Mouse (Mus musculus) C2C12 (cell line): ENCODE data around the gene Ecm1. TPM values are rescaled to one million over a fixed set of nuclear protein-coding genes. Genes with fewer than 3 reads are reported as not detected.
A peak's percentile ranks its signal among the peaks of the same experiment; 100 is the strongest.

Source experiments
- H3K27me3 ChIP-seq: one replicate; pipeline ENCODE4 v1.6.1; 2011; ENCODE audit not compliant: control insufficient read depth, insufficient read depth, insufficient read length
- H3K36me3 ChIP-seq: one replicate; pipeline ENCODE4 v1.6.1; 2011; ENCODE audit not compliant: control insufficient read depth, insufficient read depth
- H3K4me3 ChIP-seq: one replicate; pipeline ENCODE4 v1.5.1; 2011; ENCODE audit warnings: mild to moderate bottlenecking, control low read depth; ENCODE audit not compliant: poor library complexity, insufficient read depth, severe bottlenecking
- H3K79me2 ChIP-seq: one replicate; pipeline ENCODE4 v1.6.1; 2011; ENCODE audit not compliant: control insufficient read depth, insufficient read depth
- H3K79me3 ChIP-seq: one replicate; pipeline ENCODE4 v1.6.1; 2011; ENCODE audit warnings: low read depth, control low read depth
- H3ac ChIP-seq: one replicate; pipeline ENCODE3; 2011; ENCODE audit warnings: low read depth; ENCODE audit not compliant: control insufficient read depth, insufficient read length
- CEBPB ChIP-seq: IDR thresholded peaks from one replicate; pipeline ENCODE4 v1.6.1; 2011; ENCODE audit warnings: low read depth, mild to moderate bottlenecking, control low read depth, moderate library complexity
- CTCF ChIP-seq: IDR thresholded peaks from one replicate; pipeline ENCODE4 v1.5.1; 2011; ENCODE audit not compliant: control insufficient read depth, insufficient read depth, insufficient read length
- FOSL1 ChIP-seq: IDR thresholded peaks from one replicate; pipeline ENCODE4 v1.8.0; 2011; ENCODE audit warnings: mild to moderate bottlenecking, low read length; ENCODE audit not compliant: poor library complexity, insufficient read depth, severe bottlenecking
- MAX ChIP-seq: IDR thresholded peaks from one replicate; pipeline ENCODE4 v1.6.1; 2011; ENCODE audit warnings: mild to moderate bottlenecking, control low read depth
- MYOD1 ChIP-seq: IDR thresholded peaks from one replicate; pipeline ENCODE4 v1.6.1; 2011; ENCODE audit warnings: low read depth; ENCODE audit not compliant: control insufficient read depth, insufficient read length
- MYOG ChIP-seq: IDR thresholded peaks from one replicate; pipeline ENCODE4 v1.6.1; 2011; ENCODE audit not compliant: control insufficient read depth, insufficient read length; ENCODE audit errors: extremely low read depth
- USF1 ChIP-seq: IDR thresholded peaks from one replicate; pipeline ENCODE4 v1.6.1; 2011; ENCODE audit warnings: low read depth, mild to moderate bottlenecking, control low read depth, moderate library complexity
- polyA plus RNA-seq: library from polyadenylated mRNA; unstranded; fragments of >200 nt; fragmentation: generic; extraction: Trizol; gene quantifications from one replicate; pipeline ENCODE4 v1.2.1, GENCODE M21; 2012; ENCODE audit warnings: missing spikeins

The Ecm1 gene
- polyA plus RNA-seq, 1 experiment, result 189 TPM

DNA sequence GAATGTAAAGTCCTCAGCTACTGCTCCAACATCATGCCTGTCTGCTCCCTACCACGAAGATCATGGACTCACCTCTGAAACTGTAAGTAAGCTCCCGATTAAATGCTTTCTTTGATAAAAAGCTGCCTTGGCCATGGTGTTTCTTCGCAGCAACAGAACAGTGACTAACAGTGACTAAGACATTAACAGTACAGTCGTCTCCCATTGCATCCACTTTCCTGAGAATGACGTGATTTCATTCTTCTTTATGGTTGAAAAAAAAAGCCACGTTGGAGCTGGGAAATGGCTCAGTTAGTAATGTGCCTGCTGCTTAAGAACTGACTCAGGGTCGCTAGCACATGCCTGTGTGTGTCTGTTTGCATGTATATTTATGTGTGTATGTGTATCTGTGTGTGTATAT lies 13.5 kb downstream of the Ecm1 start:
- no peaks in the 10 kb centered on the region for H3K36me3 ChIP-seq
- no peaks in the 10 kb centered on the region for H3K79me2 ChIP-seq
- no peaks in the 10 kb centered on the region for H3K79me3 ChIP-seq
- H3ac ChIP-seq, result no peak overlapping the region
- H3K4me3 ChIP-seq, result no peak overlapping the region
- no peaks in the 10 kb centered on the region for H3K27me3 ChIP-seq
- TF ChIP-seq USF1 (no peak), FOSL1 (peak; percentile 74), MYOD1 (no peak), CTCF (no peak), MAX (peak; percentile 25), MYOG (no peak), CEBPB (peak; percentile 29)

DNA sequence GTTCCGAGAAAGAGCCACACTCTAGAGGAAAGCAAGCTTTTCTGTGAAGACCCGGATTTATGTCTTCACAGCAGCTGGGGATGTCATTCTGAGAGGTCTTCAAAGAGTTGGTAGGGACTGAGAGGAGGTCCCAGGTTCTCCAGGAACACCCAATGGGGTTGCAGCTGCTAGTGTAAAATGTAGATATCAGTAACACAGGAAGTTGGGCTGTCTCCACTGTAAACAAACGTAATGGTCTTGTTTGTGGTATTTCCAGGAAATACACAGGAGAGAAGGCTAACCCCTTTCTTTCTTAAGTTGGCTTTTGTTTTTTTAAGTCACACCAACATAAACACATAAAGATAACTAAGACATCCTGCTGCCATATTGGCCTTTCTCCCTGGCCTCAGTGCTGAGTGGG lies 17.0 kb downstream of the Ecm1 start:
- Histone ChIP-seq H3K4me3 (no peak overlapping the region), H3K79me2 (no peaks in the 10 kb centered on the region), H3K27me3 (no peaks in the 10 kb centered on the region), H3K36me3 (no peaks in the 10 kb centered on the region), H3K79me3 (no peaks in the 10 kb centered on the region), H3ac (no peak overlapping the region)
- TF ChIP-seq CEBPB (no peak), CTCF (no peak), MYOG (no peak), FOSL1 (no peak), USF1 (no peak)

DNA sequence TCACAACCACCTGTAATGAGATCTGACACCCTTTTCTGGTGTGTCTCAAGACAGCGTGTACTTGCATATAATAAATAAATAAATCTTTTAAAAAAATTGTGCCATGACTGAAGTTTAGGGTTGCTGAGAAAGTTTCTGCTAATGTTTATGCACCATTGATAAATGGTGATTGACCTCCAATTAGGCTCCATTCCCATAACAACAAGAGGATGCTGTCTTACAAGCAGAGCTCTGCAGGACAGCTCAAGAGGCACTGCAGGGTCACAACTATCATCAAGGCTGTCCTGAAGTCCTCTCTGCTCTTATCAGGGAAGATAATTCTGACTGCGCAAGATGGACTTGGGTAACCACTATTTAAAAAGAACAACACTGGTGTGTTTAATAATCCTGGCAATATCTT lies 21.2 kb downstream of the Ecm1 start:
- Histone ChIP-seq H3K79me2 (no peaks in the 10 kb centered on the region), H3K27me3 (no peaks in the 10 kb centered on the region), H3K4me3 (no peak overlapping the region), H3K36me3 (no peaks in the 10 kb centered on the region), H3K79me3 (no peaks in the 10 kb centered on the region), H3ac (no peak overlapping the region)
- TF ChIP-seq CTCF (no peak), MYOG (no peak), MAX (no peak), MYOD1 (no peak), USF1 (no peak), FOSL1 (no peak), CEBPB (no peak)

DNA sequence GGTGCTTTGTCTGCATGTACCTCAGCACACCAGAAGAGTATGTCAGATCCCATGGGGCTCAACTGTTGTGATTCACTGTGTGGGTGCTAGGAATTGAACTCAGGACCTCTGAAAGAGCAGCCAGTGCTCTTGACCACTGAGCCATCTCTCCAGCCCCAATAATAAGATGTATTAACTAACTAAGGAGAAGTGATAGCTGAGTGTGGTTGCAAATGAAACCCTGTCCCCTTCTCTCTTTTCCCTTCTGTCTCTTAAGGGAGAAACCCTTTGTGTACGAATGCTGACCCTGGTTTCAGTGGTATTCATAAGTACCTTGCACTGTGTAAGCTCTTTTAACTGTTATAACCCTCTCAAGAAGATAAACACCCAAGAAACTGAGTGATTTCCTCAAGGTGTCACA lies 23.3 kb downstream of the Ecm1 start:
- TF ChIP-seq MYOD1 (no peak), CTCF (no peak), USF1 (no peak), MYOG (no peak), FOSL1 (no peak), CEBPB (no peak), MAX (no peak)
- Histone ChIP-seq H3K4me3 (no peak overlapping the region), H3K79me2 (no peaks in the 10 kb centered on the region), H3ac (no peak overlapping the region), H3K36me3 (no peaks in the 10 kb centered on the region), H3K27me3 (no peaks in the 10 kb centered on the region), H3K79me3 (no peaks in the 10 kb centered on the region)

DNA sequence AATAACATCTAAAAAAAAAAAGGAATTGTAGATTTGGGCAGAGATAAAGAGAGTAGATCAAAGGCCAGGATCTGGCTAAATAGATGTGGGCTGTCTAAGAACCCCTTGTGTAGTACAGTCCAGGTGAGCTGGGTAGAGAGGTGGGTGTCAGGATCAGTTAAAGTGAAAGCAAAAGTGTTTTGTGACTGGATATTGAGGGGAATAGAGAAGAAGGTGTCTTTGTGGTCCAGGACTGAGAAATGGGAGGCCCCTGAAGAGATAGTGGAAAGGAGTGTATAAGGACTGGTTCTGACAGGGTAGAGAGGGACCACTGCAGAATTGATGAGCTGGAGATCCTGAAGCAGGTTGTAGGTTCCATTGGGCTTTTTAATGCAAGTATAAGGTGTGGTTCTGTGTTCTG lies 29.4 kb downstream of the Ecm1 start:
- H3ac ChIP-seq, result no peak overlapping the region
- no peaks in the 10 kb centered on the region for H3K36me3 ChIP-seq
- H3K79me2 ChIP-seq, result no peaks in the 10 kb centered on the region
- no peaks in the 10 kb centered on the region for H3K79me3 ChIP-seq
- H3K4me3 ChIP-seq, result no peak overlapping the region
- no peaks in the 10 kb centered on the region for H3K27me3 ChIP-seq
- TF ChIP-seq MYOD1, result no peak
- TF ChIP-seq MAX, result no peak
- no peak for TF ChIP-seq MYOG
- TF ChIP-seq FOSL1, result no peak
- no peak for TF ChIP-seq USF1
- no peak for TF ChIP-seq CEBPB
- no peak for TF ChIP-seq CTCF

DNA sequence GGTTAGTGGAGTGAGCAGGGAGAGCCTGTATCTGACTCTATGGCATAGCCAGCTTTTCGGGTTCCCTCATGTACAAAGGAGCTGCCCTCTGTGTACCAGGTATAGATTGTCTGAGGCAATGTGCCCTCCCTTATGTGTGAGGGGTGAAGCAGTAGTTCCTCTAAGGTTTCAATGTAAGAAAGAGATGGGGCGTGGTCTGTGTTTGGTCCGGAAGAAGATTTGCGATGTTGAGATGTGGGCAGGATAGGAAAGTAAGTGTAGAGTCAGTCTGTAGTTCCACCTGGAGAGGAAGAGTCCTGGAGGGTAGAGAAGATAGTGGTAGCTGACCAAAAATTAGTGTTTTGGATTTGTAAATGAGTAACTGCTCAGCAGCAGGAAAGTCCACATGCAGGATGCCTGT lies 30.3 kb downstream of the Ecm1 start:
- Histone ChIP-seq H3ac (no peak overlapping the region), H3K4me3 (no peak overlapping the region), H3K36me3 (no peaks in the 10 kb centered on the region), H3K27me3 (no peaks in the 10 kb centered on the region), H3K79me2 (no peaks in the 10 kb centered on the region), H3K79me3 (no peaks in the 10 kb centered on the region)
- TF ChIP-seq MYOG (no peak), CEBPB (no peak), USF1 (no peak), MAX (no peak), FOSL1 (no peak), MYOD1 (no peak), CTCF (no peak)
